Mouse (Mus musculus) MEL (cell line): ENCODE data around the gene Ptprh. TPM values are rescaled to one million over a fixed set of nuclear protein-coding genes. Genes with fewer than 3 reads are reported as not detected.
"Not testable (repeated sequence)": the region's sequence is repeated elsewhere in the genome, so short reads cannot be mapped to it uniquely, and the experiment has no call there.

Source experiments
- DNase-seq: peaks from one replicate; pipeline ENCODE4 v3.0.0; 2011; ENCODE audit warnings: low read depth, low spot score
- H3K27ac ChIP-seq: 2 replicates; pipeline ENCODE4 v1.5.1; 2012; ENCODE audit warnings: low read depth, mild to moderate bottlenecking, control low read depth, low read length, moderate library complexity; ENCODE audit not compliant: control insufficient read depth
- H3K27me3 ChIP-seq, 2 experiments: fragments of 150-350 bp in 1 of 2; sonication (generic) in 1 of 2; 2 replicates each; pipeline ENCODE4 v1.6.1; 2012; ENCODE audit warnings: low read length in 2 of 2, mild to moderate bottlenecking in 2 of 2, improper control_type of control experiment in 1 of 2, moderate library complexity in 1 of 2; ENCODE audit not compliant: insufficient read depth in 2 of 2, control insufficient read depth in 1 of 2
- H3K36me3 ChIP-seq, 2 experiments: 2 replicates each; pipeline ENCODE4 v1.6.1; 2012 to 2014; ENCODE audit warnings: low read length in 2 of 2, improper control_type of control experiment in 1 of 2, inconsistent platforms in 1 of 2, mild to moderate bottlenecking in 1 of 2; ENCODE audit not compliant: insufficient read depth in 2 of 2, control insufficient read depth in 1 of 2
- H3K4me1 ChIP-seq, 2 experiments: fragments of 150-350 bp in 1 of 2; sonication (generic) in 1 of 2; 2 replicates each; pipeline ENCODE4 v1.6.1; 2012; ENCODE audit warnings: low read length in 2 of 2, improper control_type of control experiment in 1 of 2, mild to moderate bottlenecking in 1 of 2; ENCODE audit not compliant: insufficient read depth in 2 of 2, control insufficient read depth in 1 of 2
- H3K4me3 ChIP-seq, 2 experiments: fragments of 150-350 bp in 1 of 2; sonication (generic) in 1 of 2; 2 replicates each; pipeline ENCODE4 v1.5.1; 2012; ENCODE audit warnings: low read depth in 2 of 2, low read length in 2 of 2, mild to moderate bottlenecking in 2 of 2, moderate library complexity in 2 of 2, control low read depth in 1 of 2, improper control_type of control experiment in 1 of 2; ENCODE audit not compliant: control insufficient read depth in 1 of 2, insufficient read depth in 1 of 2
- H3K79me2 ChIP-seq: 2 replicates; pipeline ENCODE4 v1.6.1; 2012; ENCODE audit warnings: mild to moderate bottlenecking, low read length, moderate library complexity; ENCODE audit not compliant: control insufficient read depth, poor library complexity, insufficient read depth
- H3K9ac ChIP-seq: 2 replicates; pipeline ENCODE4 v1.6.1; 2012; ENCODE audit warnings: low read depth, mild to moderate bottlenecking, control low read depth, low read length, moderate library complexity; ENCODE audit not compliant: control insufficient read depth, poor library complexity, severe bottlenecking
- H3K9me3 ChIP-seq: fragments of 150-350 bp; sonication (generic); replicated peaks from 2 replicates; pipeline ENCODE4 v1.6.1; 2012; ENCODE audit warnings: mild to moderate bottlenecking, low read length, improper control_type of control experiment, moderate library complexity; ENCODE audit not compliant: insufficient read depth
- BHLHE40 ChIP-seq: IDR thresholded peaks from 2 replicates; pipeline ENCODE4 v1.6.1; 2012; ENCODE audit warnings: low read depth, mild to moderate bottlenecking, inconsistent platforms, low read length, improper control_type of control experiment, borderline replicate concordance
- CTCF ChIP-seq, 3 experiments: IDR thresholded peaks in 2 of 3; conservative IDR thresholded peaks in 1 of 3; 2 replicates each; pipeline ENCODE4 v1.5.1; 2011 to 2012; ENCODE audit warnings: low read length in 3 of 3, low read depth in 2 of 3, mild to moderate bottlenecking in 2 of 3, improper control_type of control experiment in 1 of 3, inconsistent platforms in 1 of 3, mixed read lengths in 1 of 3, moderate library complexity in 1 of 3; ENCODE audit not compliant: control insufficient read depth in 1 of 3, insufficient read depth in 1 of 3, poor library complexity in 1 of 3, severe bottlenecking in 1 of 3
- E2F4 ChIP-seq: IDR thresholded peaks from 2 replicates; pipeline ENCODE4 v1.6.1; 2011; ENCODE audit warnings: low read depth, low read length, improper control_type of control experiment, borderline replicate concordance
- EP300 ChIP-seq, 2 experiments: IDR thresholded peaks; 2 replicates each; pipeline ENCODE4 v1.6.1; 2011; ENCODE audit warnings: improper control_type of control experiment in 2 of 2, low read length in 2 of 2, low read depth in 1 of 2, mild to moderate bottlenecking in 1 of 2
- HCFC1 ChIP-seq: IDR thresholded peaks from 2 replicates; pipeline ENCODE4 v1.6.1; 2012; ENCODE audit warnings: low read depth, mild to moderate bottlenecking, inconsistent platforms, low read length, improper control_type of control experiment, moderate library complexity
- JUND ChIP-seq: IDR thresholded peaks from 2 replicates; pipeline ENCODE4 v1.6.1; 2011; ENCODE audit warnings: low read depth, mild to moderate bottlenecking, improper control_type of control experiment, low read length
- KAT2A ChIP-seq: conservative IDR thresholded peaks from 2 replicates; pipeline ENCODE4 v1.6.1; 2012; ENCODE audit warnings: low read depth, low read length, improper control_type of control experiment, inconsistent platforms
- MAZ ChIP-seq: IDR thresholded peaks from 2 replicates; pipeline ENCODE4 v1.6.1; 2012; ENCODE audit warnings: low read depth, mild to moderate bottlenecking, inconsistent platforms, low read length, improper control_type of control experiment
- MYB ChIP-seq: IDR thresholded peaks from 2 replicates; pipeline ENCODE4 v1.6.1; 2011; ENCODE audit warnings: mild to moderate bottlenecking, low read depth, low read length, improper control_type of control experiment
- MYC ChIP-seq: IDR thresholded peaks from 2 replicates; pipeline ENCODE4 v1.6.1; 2011; ENCODE audit warnings: low read depth, mild to moderate bottlenecking, low read length, improper control_type of control experiment, moderate library complexity
- NRF1 ChIP-seq: IDR thresholded peaks from 2 replicates; pipeline ENCODE4 v1.6.1; 2014; ENCODE audit warnings: low read depth, mild to moderate bottlenecking, inconsistent platforms, low read length, improper control_type of control experiment, moderate library complexity; ENCODE audit not compliant: poor library complexity, insufficient read depth, severe bottlenecking
- POLR2A ChIP-seq, 2 experiments: IDR thresholded peaks; 2 replicates each; pipeline ENCODE4 v1.6.1; 2011 to 2012; ENCODE audit warnings: low read length in 2 of 2, mild to moderate bottlenecking in 2 of 2, control low read depth in 1 of 2, improper control_type of control experiment in 1 of 2, low read depth in 1 of 2, moderate library complexity in 1 of 2; ENCODE audit not compliant: control insufficient read depth in 1 of 2, insufficient read depth in 1 of 2, poor library complexity in 1 of 2
- RCOR1 ChIP-seq: IDR thresholded peaks from 2 replicates; pipeline ENCODE4 v1.6.1; 2012; ENCODE audit warnings: low read depth, mild to moderate bottlenecking, inconsistent platforms, low read length, improper control_type of control experiment
- SIN3A ChIP-seq: IDR thresholded peaks from 2 replicates; pipeline ENCODE4 v1.6.1; 2012; ENCODE audit warnings: low read length, improper control_type of control experiment, inconsistent platforms
- TAL1 ChIP-seq: IDR thresholded peaks from 2 replicates; pipeline ENCODE4 v1.6.1; 2012; ENCODE audit warnings: mild to moderate bottlenecking, inconsistent platforms, low read length, moderate library complexity, mixed read lengths
- UBTF ChIP-seq: IDR thresholded peaks from 2 replicates; pipeline ENCODE4 v1.6.1; 2012; ENCODE audit warnings: low read depth, mild to moderate bottlenecking, inconsistent platforms, low read length, improper control_type of control experiment, moderate library complexity, borderline replicate concordance; ENCODE audit not compliant: insufficient read depth
- ZC3H11A ChIP-seq: IDR thresholded peaks from 2 replicates; pipeline ENCODE4 v1.6.1; 2012; ENCODE audit warnings: low read depth, mild to moderate bottlenecking, inconsistent platforms, low read length, improper control_type of control experiment
- ZMIZ1 ChIP-seq: IDR thresholded peaks from 2 replicates; pipeline ENCODE4 v1.6.1; 2012; ENCODE audit warnings: low read depth, mild to moderate bottlenecking, inconsistent platforms, low read length, improper control_type of control experiment, moderate library complexity
- ZNF384 ChIP-seq: IDR thresholded peaks from 2 replicates; pipeline ENCODE4 v1.6.1; 2012; ENCODE audit warnings: low read depth, mild to moderate bottlenecking, inconsistent platforms, low read length, improper control_type of control experiment
- polyA plus RNA-seq, 2 experiments: library from polyadenylated mRNA; stranded (reverse) in 1 of 2; unstranded in 1 of 2; fragments of >175 nt in 1 of 2; fragments of >200 nt in 1 of 2; gene quantifications; 2 replicates each; pipeline versions ENCODE4 v1.2.1 to v1.2.4; 2012; ENCODE audit warnings: low replicate concordance in 2 of 2, low read depth in 1 of 2; ENCODE audit not compliant: insufficient read length in 2 of 2, insufficient read depth in 1 of 2, missing spikeins in 1 of 2
- total RNA-seq: library from RNA; depleted of rRNA; stranded (reverse); fragments of 300-350 nt; gene quantifications from 2 replicates; pipeline ENCODE4 v1.2.3, GENCODE M21; 2012

Ptprh gene
- total and polyA plus RNA-seq, 3 experiments: not detected

- no peak for DNase-seq
- Histone ChIP-seq H3K4me3 (no peak within 1 kb of the TSS), H3K9me3 (no peaks in the 10 kb centered on the region), H3K9ac (no peak within 1 kb of the TSS), H3K4me1 (no peaks in the 10 kb centered on the region), H3K27me3 (peaks cover 5% of the 10 kb centered on the region in 2 experiments; a peak in 3 of 4 replicates), H3K36me3 (no peaks in the 10 kb centered on the region), H3K27ac (no peak within 1 kb of the TSS), H3K79me2 (no peaks in the 10 kb centered on the region)
- TF ChIP-seq JUND (no peak), HCFC1 (no peak), NRF1 (no peak), EP300 (IDR thresholded peaks at IDR 0.05; ENCODE audit: low read depth in 1 of 2, low read length in 2 of 2) (no peak), RCOR1 (no peak), MYB (no peak)
Measured at GRCm38 (mm10) chr7:4532005-4532729, 71.7 kb downstream of the Ptprh start, which contains the start of gene Dnaaf3. Gene Dnaaf3, minus strand, starts transcription at chr7:4532453.

GRCm38 (mm10) chr7:4530166-4530565 is 73.7 kb downstream of the Ptprh start:
- not testable (repeated sequence) for H3K4me3 ChIP-seq, DNase-seq, H3K79me2 ChIP-seq, H3K9me3 ChIP-seq, H3K27me3 ChIP-seq, H3K27ac ChIP-seq, H3K36me3 ChIP-seq, H3K4me1 ChIP-seq, H3K9ac ChIP-seq

GRCm38 (mm10) chr7:4527302-4527689 is 76.5 kb downstream of the Ptprh start:
- H3K36me3 ChIP-seq: peaks cover 0 to 2% of the 10 kb centered on the region in 2 experiments; a peak in 1 of 4 replicates
- H3K4me1 ChIP-seq: peaks cover 0 to 12% of the 10 kb centered on the region in 2 experiments; a peak in 2 of 4 replicates
- H3K79me2 ChIP-seq: no peaks in the 10 kb centered on the region; the same call in 1 of the 2 replicates
- H3K9ac ChIP-seq: no peak overlapping the region
- no peaks in the 10 kb centered on the region for H3K27me3 ChIP-seq
- no peak for DNase-seq
- TF ChIP-seq MAZ (no peak), SIN3A (no peak), POLR2A (IDR thresholded peaks at IDR 0.05; ENCODE audit: control insufficient read depth in 1 of 2, insufficient read depth in 1 of 2, low read depth in 1 of 2, low read length in 2 of 2, poor library complexity in 1 of 2) (no peak), ZNF384 (no peak), E2F4 (no peak), BHLHE40 (no peak), MYC (no peak), UBTF (no peak), KAT2A (no peak), CTCF (IDR thresholded peaks at IDR 0.05 in 2 of 3, conservative IDR thresholded peaks at IDR 0.05 in 1 of 3; ENCODE audit: control insufficient read depth in 1 of 3, insufficient read depth in 1 of 3, low read depth in 2 of 3, low read length in 3 of 3, poor library complexity in 1 of 3, severe bottlenecking in 1 of 3) (no peak), ZMIZ1 (no peak), MYB (no peak), ZC3H11A (no peak), TAL1 (no peak)
- TF ChIP-seq, all 39 proteins: peak for 0
- H3K9me3 ChIP-seq: no peaks in the 10 kb centered on the region
- H3K27ac ChIP-seq: no peak overlapping the region
- no peak overlapping the region for H3K4me3 ChIP-seq
